Mouse (Mus musculus): ENCODE data around the gene Csk.

DNA sequence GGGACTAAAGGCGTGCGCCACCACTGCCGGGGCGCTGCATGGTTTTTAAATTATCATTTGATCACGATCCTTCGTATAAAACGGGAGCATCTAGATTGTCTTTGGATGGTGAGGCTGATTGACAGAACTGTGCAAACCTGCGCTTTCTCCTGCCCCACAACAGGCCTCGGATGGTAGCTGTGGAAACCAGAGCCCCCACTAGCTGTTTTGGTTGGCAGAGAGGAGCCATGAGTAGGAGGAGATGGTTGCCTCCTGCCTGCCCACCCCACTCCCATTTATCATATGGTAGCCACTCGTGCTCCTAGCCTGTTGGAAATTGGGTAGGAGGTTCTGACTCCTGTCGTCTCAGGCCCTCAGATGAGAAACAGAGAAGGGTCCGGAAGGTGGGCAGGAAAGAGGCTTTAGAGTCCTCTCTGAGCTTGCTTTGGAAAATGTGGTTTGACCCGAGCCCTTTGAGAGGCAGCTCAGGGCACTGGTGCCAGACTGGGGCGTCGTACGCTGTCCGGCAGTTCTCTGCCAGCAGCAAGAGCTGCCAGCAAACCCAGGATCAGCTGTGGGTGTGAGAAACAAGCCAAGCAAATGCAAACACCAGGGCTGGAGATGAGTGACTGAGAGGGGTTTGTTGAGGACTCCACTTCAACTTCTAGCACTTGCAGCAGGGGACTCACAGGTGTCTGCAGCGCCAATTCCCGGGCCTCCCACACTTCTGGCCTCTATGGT, 3.4 kb upstream of the Csk start:
- TF ChIP-seq POLR2A (IDR thresholded peaks at IDR 0.05; ENCODE audit: low read depth, low read length) (no peak), CTCF (IDR thresholded peaks at IDR 0.05; ENCODE audit: borderline replicate concordance, insufficient read depth, low read length) (no peak)

Data from embryonic fibroblast, embryonic 13.5 days (primary cell).